Mouse (Mus musculus) embryonic fibroblast, embryonic 13.5 days (primary cell): Measurements from ENCODE around the gene Col12a1.

Experiments used
- CTCF ChIP-seq: IDR thresholded peaks from 2 replicates; pipeline ENCODE4 v1.5.1; 2011; ENCODE audit warnings: mild to moderate bottlenecking, control low read depth, low read length, moderate library complexity, borderline replicate concordance; ENCODE audit not compliant: insufficient read depth
- POLR2A ChIP-seq: IDR thresholded peaks from 2 replicates; pipeline ENCODE4 v1.6.1; 2011; ENCODE audit warnings: low read depth, mild to moderate bottlenecking, control low read depth, low read length, moderate library complexity

- no peak for TF ChIP-seq POLR2A
- TF ChIP-seq CTCF: no peak
These were observed 109.8 kb downstream of the Col12a1 start for GRCm38 (mm10) chr9:79608795-79609194.
